Mouse (Mus musculus) fibroblast of lung, adult 2 months (primary cell): ENCODE results near the gene Arhgef1.

Source experiments
- DNase-seq: peaks from one replicate; pipeline ENCODE4 v3.0.0-alpha.2; 2011; ENCODE audit warnings: low read depth

Arhgef1 gene

GRCm38 (mm10) chr7:24902630-24903443, at the start of gene Arhgef1:
Gene Arhgef1, plus strand, starts transcription at chr7:24902912.
- no peak for DNase-seq

DNA sequence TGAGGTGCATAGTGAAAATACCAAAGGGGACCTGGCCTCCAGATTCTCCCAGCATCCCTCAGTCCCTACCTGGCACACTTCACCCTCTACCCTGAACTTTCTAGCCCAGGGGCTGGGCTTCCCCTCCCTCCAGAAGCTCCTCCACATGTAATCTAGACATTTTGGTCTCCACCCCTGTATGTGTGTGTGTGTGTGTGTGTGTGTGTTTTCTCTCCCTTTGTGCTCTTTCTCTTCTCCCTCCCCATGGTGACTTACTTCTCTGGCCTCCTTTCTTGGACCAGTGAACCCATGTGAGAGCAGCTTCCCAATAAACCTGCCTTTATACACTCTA, 49.5 kb upstream of the Arhgef1 start:
- no peak for DNase-seq

- no peak for DNase-seq
These were observed 49.0 kb upstream of the Arhgef1 start for GRCm38 (mm10) chr7:24853695-24854094.

GRCm38 (mm10) chr7:24856460-24857120, 46.1 kb upstream of the Arhgef1 start:
- no peak for DNase-seq

GRCm38 (mm10) chr7:24859234-24859633, 43.5 kb upstream of the Arhgef1 start:
- no peak for DNase-seq

DNA sequence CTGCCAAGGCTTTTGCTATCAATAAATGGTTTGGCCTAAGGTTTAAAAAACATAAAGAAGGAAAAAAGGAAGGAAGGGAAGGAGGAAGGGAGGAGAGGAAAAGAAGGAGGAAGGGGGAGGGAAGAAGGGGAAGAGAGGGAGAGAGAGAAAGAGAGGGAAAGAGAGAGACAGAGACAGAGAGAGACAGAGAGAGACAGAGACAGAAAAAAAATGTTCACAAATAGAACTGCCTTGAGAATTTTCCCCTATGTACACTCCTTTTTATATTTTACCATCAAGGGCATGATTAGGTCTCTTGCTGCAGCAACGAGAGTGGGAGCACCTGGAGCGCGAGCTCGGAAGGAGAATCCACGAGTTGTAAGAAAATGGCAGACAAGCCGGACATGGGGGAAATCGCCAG, 40.8 kb upstream of the Arhgef1 start, which contains the start of gene Gm9844:
Gm9844 (plus strand) TSS at position 301 of the 400 bp plus-strand sequence.
- DNase-seq, result no peak

DNA sequence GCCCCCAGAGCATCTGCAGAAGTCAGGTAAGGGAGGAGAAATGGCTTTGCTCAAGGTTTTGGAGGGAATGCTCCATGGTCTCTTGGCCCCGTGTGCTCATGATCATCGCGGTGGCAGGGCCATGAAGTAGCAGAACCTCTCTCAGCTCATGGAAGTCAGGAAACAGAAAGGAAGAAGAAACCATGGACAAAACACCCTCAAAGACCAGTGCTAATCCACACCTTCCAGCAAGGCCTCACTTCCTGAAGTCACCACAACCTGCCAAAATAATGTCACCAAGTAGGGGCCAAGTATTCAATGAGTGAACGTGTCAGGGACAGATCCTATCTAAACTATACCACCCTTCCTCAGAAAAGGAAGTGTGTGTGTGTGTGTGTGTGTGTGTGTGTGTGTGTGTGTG, 39.9 kb upstream of the Arhgef1 start:
- no peak for DNase-seq

- no peak for DNase-seq
These were observed 38.6 kb upstream of the Arhgef1 start for GRCm38 (mm10) chr7:24864156-24864555.

GRCm38 (mm10) chr7:24869080-24869479, 33.6 kb upstream of the Arhgef1 start:
- no peak for DNase-seq

DNA sequence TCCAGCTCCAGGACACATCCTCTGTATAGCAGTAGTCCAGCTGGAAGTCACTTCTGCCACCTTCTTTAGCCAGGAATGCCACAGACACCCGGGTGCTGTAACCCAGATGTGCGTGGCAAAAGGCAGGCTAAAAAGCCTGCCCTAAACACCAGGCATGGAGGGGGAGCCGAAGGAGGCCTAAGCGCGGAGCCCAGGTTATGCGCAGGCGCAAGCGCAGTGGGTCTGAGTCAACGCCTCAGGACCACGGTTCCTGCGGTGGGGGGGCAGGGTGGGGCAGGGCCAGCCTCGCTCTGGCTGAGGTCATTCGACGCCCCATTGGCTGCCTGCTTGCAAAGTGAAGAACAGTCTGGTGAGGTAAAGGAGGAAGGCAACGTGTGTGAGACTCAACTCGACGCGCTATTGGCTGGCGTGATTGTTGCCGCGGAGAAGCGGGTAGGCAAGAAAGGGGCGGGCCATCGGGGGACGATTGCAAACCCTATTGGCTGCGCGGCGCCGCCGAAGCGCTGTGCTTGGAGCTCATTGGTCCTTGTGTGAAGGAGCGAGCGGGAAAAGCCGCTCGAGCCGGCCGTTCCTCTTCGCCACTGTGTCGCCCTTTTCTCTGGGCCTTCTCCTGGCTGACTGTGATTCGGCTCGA, 33.1 kb upstream of the Arhgef1 start, which contains the start of the genes Lypd4 and Dmrtc2:
Lypd4 (minus strand) TSS at position 410 of the 634 bp plus-strand sequence.
Dmrtc2 (plus strand) TSS at position 526 of the 634 bp plus-strand sequence.
- DNase-seq, result no peak

DNA sequence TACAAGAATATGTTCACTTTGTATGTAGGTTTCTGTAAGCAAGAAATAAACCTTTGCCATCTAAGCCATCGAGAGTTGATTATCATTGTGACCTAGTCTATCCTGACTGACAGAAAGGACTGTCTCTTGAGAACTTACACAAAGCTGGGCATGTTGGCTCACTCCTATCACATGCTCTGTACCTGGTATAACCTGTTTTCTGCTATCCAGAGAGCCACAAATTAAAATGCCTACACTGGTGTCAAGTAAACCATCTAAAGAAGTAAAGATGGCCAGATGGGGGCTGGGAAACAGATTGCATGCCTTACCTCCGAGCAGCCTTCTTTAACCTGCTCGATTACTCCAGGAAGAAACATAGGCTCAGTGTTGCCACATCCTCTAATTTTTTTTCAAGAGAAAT, 25.1 kb upstream of the Arhgef1 start:
- DNase-seq, result no peak

DNA sequence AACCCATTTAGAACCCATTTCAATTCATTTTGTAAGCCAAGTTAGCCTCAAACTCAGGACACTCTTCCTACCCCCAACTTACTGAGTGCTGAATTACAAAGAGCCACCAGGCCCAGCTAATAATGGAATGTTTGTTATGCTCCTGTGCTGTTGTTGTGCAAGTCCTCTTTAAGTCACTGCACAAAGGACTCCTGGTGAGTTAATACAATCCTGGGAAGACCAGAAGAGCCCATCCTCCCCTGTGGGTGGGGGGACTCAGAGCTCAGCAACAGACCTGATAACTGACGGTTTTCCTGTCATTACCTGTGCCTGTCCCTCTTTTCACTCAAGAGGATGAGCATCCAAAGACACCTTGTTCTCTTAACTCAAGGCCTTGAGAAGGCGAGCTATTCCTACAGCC, 23.1 kb upstream of the Arhgef1 start:
- no peak for DNase-seq

GRCm38 (mm10) chr7:24882416-24883199, 20.1 kb upstream of the Arhgef1 start:
- DNase-seq, result no peak

DNA sequence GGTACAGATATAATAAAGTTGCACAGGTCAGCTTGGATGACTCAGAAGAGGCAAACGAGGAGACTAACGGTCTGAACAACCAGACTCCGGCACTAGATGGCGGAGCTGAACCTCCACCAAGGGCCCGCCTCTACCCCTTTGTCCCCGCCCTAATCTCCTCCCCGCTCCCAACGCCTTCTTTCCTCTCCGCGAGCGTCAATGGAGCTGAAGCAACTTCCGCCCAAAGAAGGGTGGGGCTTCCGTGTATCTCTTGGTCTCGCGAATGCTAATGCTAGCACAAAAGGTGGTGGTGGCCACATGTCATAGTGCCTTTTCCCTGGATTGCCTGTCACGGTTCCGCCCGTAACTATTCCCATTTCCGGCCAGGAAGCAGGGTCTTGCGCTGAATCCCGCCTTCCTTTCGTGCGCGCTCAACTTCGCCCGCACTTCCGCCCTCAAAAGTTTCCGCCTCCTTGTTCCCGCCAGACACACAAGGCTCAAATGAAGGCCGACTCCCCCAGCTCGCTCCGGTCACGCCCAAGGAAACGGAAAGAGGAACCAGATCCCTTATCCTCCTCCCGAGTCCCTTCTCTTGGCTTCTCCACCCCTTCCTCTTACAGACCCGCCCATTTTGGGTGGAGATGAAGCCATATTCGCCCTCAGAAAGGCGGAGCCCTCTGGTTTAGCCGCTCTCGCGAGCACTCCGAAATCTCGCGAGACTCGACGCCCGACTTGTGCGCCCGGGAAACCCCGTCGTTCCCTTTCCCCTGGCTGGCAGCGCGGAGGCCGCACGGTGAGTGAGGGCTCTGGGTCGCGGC, 18.6 kb upstream of the Arhgef1 start, which contains the start of gene Rps19:
Rps19 (plus strand) TSS at position 476 of the 797 bp plus-strand sequence.
- peak; percentile 99 for DNase-seq

- no peak for DNase-seq
These were observed 17.9 kb upstream of the Arhgef1 start for GRCm38 (mm10) chr7:24884693-24885291.

GRCm38 (mm10) chr7:24885468-24886307, 17.0 kb upstream of the Arhgef1 start:
- DNase-seq, result no peak

- no peak for DNase-seq
These were observed 16.4 kb upstream of the Arhgef1 start for GRCm38 (mm10) chr7:24886308-24886633.

DNA sequence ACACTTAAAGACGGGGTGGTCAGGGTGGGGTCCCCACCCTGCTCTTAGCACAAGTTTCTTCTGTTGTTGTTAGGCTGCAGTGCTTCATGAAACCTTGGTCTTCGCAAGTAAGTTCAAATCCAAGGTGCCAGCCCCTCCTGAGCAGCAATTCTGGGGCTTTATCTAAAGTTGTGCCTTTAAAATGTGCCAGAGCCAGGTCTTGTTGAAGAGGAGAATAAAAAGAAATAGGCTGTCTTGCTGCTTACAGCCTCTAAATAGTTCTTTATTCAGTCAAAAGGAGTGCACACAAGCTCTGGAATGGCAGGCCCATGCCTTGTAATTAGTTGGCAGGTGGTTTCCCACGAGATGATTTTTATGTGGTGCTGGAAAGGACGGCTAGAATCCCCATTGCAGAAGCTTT, 15.6 kb upstream of the Arhgef1 start:
- DNase-seq, result no peak

DNA sequence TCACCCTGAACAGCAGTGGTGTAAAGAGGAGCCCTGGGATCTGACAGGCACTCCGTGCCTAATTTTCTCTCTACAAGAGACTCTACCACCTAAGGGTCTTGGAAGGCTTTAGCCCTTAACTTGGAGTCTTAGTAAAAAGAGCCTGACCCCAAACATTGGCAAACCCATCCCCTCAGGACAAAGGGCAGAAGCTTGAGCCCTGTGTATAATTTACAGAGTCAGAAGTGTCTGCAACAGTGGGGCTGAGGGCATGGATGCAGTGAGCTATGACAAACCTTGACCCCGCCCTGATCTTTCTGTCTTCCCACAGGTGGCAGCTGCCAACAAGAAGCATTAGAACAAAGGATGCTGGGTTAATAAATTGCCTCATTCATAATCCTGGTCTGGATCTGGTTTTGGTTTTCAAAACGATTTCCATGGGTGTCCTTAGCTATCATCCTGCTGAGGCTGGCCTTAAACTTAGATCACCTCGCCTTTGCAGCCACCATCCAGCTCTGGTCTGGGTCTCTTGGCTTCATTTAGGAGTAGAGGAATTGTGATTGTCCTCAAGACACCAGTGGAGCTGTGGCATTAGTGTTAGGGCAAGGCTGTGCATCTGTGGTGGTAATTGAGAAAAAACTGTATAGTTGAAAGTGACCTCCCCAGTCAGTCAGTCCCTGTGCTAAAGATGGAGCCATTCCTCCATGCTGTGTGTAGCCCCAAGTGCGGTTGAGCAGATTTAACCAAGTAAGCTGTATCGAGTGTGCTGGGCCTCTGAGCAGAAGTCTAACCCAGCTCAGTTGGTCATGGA, 13.1 kb upstream of the Arhgef1 start:
- no peak for DNase-seq
